Mouse (Mus musculus) CH12.LX (cell line): Measurements from ENCODE around the gene Celf2. TPM values are rescaled to one million over a fixed set of nuclear protein-coding genes. Genes with fewer than 3 reads are reported as not detected.
A peak's percentile ranks its signal among the peaks of the same experiment; 100 is the strongest.

ENCODE experiments used
- DNase-seq: peaks from one replicate; pipeline ENCODE4 v3.0.0-alpha.2; 2013; ENCODE audit errors: extremely low read depth
- H3K27ac ChIP-seq: 2 replicates; pipeline ENCODE4 v1.5.1; 2012; ENCODE audit warnings: low read depth, mild to moderate bottlenecking, control low read depth, moderate library complexity; ENCODE audit not compliant: insufficient read depth
- H3K27me3 ChIP-seq: replicated peaks from 2 replicates; pipeline ENCODE3; 2012; ENCODE audit warnings: inconsistent platforms
- H3K36me3 ChIP-seq, 2 experiments: replicated peaks in 1 of 2; 2 replicates each; pipeline versions ENCODE3 to v1.6.1; 2012; ENCODE audit warnings: inconsistent platforms in 1 of 2, low read length in 1 of 2, mild to moderate bottlenecking in 1 of 2, mixed read lengths in 1 of 2, moderate library complexity in 1 of 2; ENCODE audit not compliant: control insufficient read depth in 1 of 2, insufficient read depth in 1 of 2
- H3K4me1 ChIP-seq, 2 experiments: 2 replicates each; pipeline ENCODE4 v1.6.1; 2012; ENCODE audit warnings: inconsistent platforms in 1 of 2, moderate library complexity in 1 of 2; ENCODE audit not compliant: insufficient read depth in 2 of 2, control insufficient read depth in 1 of 2
- H3K4me2 ChIP-seq: 2 replicates; pipeline ENCODE4 v1.6.1; 2012; ENCODE audit warnings: low read depth, mild to moderate bottlenecking, control low read depth; ENCODE audit not compliant: poor library complexity, insufficient read depth, severe bottlenecking
- H3K4me3 ChIP-seq, 3 experiments: fragments of 150-350 bp in 1 of 3; sonication (generic) in 1 of 3; replicated peaks in 1 of 3; 2 replicates each; pipeline versions ENCODE3 to v1.5.1; 2011 to 2012; ENCODE audit warnings: low read depth in 2 of 3, low read length in 2 of 3, mild to moderate bottlenecking in 2 of 3, moderate library complexity in 2 of 3, control low read depth in 1 of 3, improper control_type of control experiment in 1 of 3, inconsistent platforms in 1 of 3, mixed read lengths in 1 of 3; ENCODE audit not compliant: poor library complexity in 1 of 3
- H3K79me2 ChIP-seq: replicated peaks from 2 replicates; pipeline ENCODE4 v1.6.1; 2012; ENCODE audit warnings: mild to moderate bottlenecking, moderate library complexity; ENCODE audit not compliant: control insufficient read depth, poor library complexity, insufficient read depth, severe bottlenecking; ENCODE audit errors: extremely low read depth
- H3K9ac ChIP-seq: 2 replicates; pipeline ENCODE4 v1.6.1; 2012; ENCODE audit warnings: low read depth, mild to moderate bottlenecking, control low read depth, moderate library complexity; ENCODE audit not compliant: insufficient read depth
- H3K9me3 ChIP-seq: replicated peaks from 2 replicates; pipeline ENCODE3; 2012; ENCODE audit warnings: low read length, inconsistent platforms, mixed read lengths
- BHLHE40 ChIP-seq: IDR thresholded peaks from 2 replicates; pipeline ENCODE4 v1.6.1; 2011; ENCODE audit warnings: mild to moderate bottlenecking, low read depth, low read length, improper control_type of control experiment
- CHD1 ChIP-seq: IDR thresholded peaks from 2 replicates; pipeline ENCODE4 v1.6.1; 2012; ENCODE audit warnings: low read depth, low read length, improper control_type of control experiment, inconsistent platforms
- ELF1 ChIP-seq: IDR thresholded peaks from 2 replicates; pipeline ENCODE4 v1.6.1; 2014; ENCODE audit warnings: low read depth, mild to moderate bottlenecking, inconsistent platforms, low read length, improper control_type of control experiment
- EP300 ChIP-seq: IDR thresholded peaks from 2 replicates; pipeline ENCODE4 v1.6.1; 2011; ENCODE audit warnings: low read length, improper control_type of control experiment
- ETS1 ChIP-seq: conservative IDR thresholded peaks from 2 replicates; pipeline ENCODE4 v1.6.1; 2012; ENCODE audit warnings: low read depth, mild to moderate bottlenecking, inconsistent platforms, low read length, improper control_type of control experiment, moderate library complexity
- GABPA ChIP-seq: IDR thresholded peaks from 2 replicates; pipeline ENCODE4 v1.6.1; 2012; ENCODE audit warnings: low read depth, low read length, improper control_type of control experiment, inconsistent platforms; ENCODE audit not compliant: insufficient replicate concordance
- HCFC1 ChIP-seq: IDR thresholded peaks from 2 replicates; pipeline ENCODE4 v1.6.1; 2012; ENCODE audit warnings: low read depth, mild to moderate bottlenecking, inconsistent platforms, low read length, improper control_type of control experiment
- JUND ChIP-seq: conservative IDR thresholded peaks from 2 replicates; pipeline ENCODE4 v1.6.1; 2011; ENCODE audit warnings: low read depth, low read length, improper control_type of control experiment
- KAT2A ChIP-seq: IDR thresholded peaks from 2 replicates; pipeline ENCODE4 v1.6.1; 2012; ENCODE audit warnings: low read length, improper control_type of control experiment, inconsistent platforms; ENCODE audit not compliant: insufficient replicate concordance
- MAFK ChIP-seq: IDR thresholded peaks from 2 replicates; pipeline ENCODE4 v1.6.1; 2011; ENCODE audit warnings: low read length, improper control_type of control experiment; ENCODE audit not compliant: insufficient replicate concordance
- MAX ChIP-seq: IDR thresholded peaks from 2 replicates; pipeline ENCODE4 v1.6.1; 2011; ENCODE audit warnings: low read length, improper control_type of control experiment
- MEF2A ChIP-seq: IDR thresholded peaks from 2 replicates; pipeline ENCODE4 v1.6.1; 2014; ENCODE audit warnings: low read depth, mild to moderate bottlenecking, inconsistent platforms, low read length, improper control_type of control experiment, borderline replicate concordance
- MYC ChIP-seq: IDR thresholded peaks from 2 replicates; pipeline ENCODE4 v1.6.1; 2011; ENCODE audit warnings: low read depth, mild to moderate bottlenecking, improper control_type of control experiment, low read length
- NELFE ChIP-seq: IDR thresholded peaks from 2 replicates; pipeline ENCODE4 v1.6.1; 2011; ENCODE audit warnings: low read depth, low read length, improper control_type of control experiment
- PAX5 ChIP-seq: IDR thresholded peaks from 2 replicates; pipeline ENCODE4 v1.6.1; 2012; ENCODE audit warnings: low read length, inconsistent platforms, mixed read lengths
- POLR2AphosphoS2 ChIP-seq: IDR thresholded peaks from 2 replicates; pipeline ENCODE4 v1.6.1; 2011; ENCODE audit warnings: low read depth, low read length, improper control_type of control experiment
- RAD21 ChIP-seq: IDR thresholded peaks from 2 replicates; pipeline ENCODE4 v1.6.1; 2011; ENCODE audit warnings: low read depth, mild to moderate bottlenecking, low read length, improper control_type of control experiment, moderate library complexity
- RCOR1 ChIP-seq: conservative IDR thresholded peaks from 2 replicates; pipeline ENCODE4 v1.6.1; 2012; ENCODE audit warnings: low read depth, mild to moderate bottlenecking, inconsistent platforms, low read length, improper control_type of control experiment
- SMC3 ChIP-seq: IDR thresholded peaks from 2 replicates; pipeline ENCODE4 v1.6.1; 2011; ENCODE audit warnings: low read depth, low read length, improper control_type of control experiment
- TBP ChIP-seq: conservative IDR thresholded peaks from 2 replicates; pipeline ENCODE4 v1.6.1; 2011; ENCODE audit warnings: low read depth, low read length, improper control_type of control experiment
- UBTF ChIP-seq: IDR thresholded peaks from 2 replicates; pipeline ENCODE4 v1.6.1; 2012; ENCODE audit warnings: low read depth, mild to moderate bottlenecking, inconsistent platforms, low read length, improper control_type of control experiment, moderate library complexity
- USF1 ChIP-seq: IDR thresholded peaks from 2 replicates; pipeline ENCODE4 v1.6.1; 2014; ENCODE audit warnings: low read depth, mild to moderate bottlenecking, inconsistent platforms, low read length, improper control_type of control experiment
- USF2 ChIP-seq: conservative IDR thresholded peaks from 2 replicates; pipeline ENCODE4 v1.6.1; 2011; ENCODE audit warnings: low read depth, low read length, improper control_type of control experiment
- ZMIZ1 ChIP-seq: IDR thresholded peaks from 2 replicates; pipeline ENCODE4 v1.6.1; 2012; ENCODE audit warnings: low read depth, mild to moderate bottlenecking, inconsistent platforms, low read length, improper control_type of control experiment
- ZNF384 ChIP-seq: IDR thresholded peaks from 2 replicates; pipeline ENCODE4 v1.6.1; 2012; ENCODE audit warnings: low read depth, low read length, improper control_type of control experiment, inconsistent platforms
- dilution Hi-C: fragments of 300-500 bp; cut with MboI; formaldehyde crosslinking; loops from 2 replicates; pipeline ENCODE4 v1.14.3; 2020; ENCODE audit warnings: low sequenced_read_pairs; ENCODE audit not compliant: extremely low pct_unique_long_range_greater_than_20kb, extremely low pct_ligation_motif_present
- in situ Hi-C: fragments of 300-500 bp; cut with MboI; formaldehyde crosslinking; loops from 3 replicates; pipeline ENCODE4 v1.14.3; 2019; ENCODE audit warnings: low sequenced_read_pairs, low pct_ligation_motif_present, low pct_unique_long_range_greater_than_20kb, mixed read lengths
- polyA plus RNA-seq: library from polyadenylated mRNA; unstranded; fragments of >175 nt; gene quantifications from 2 replicates; pipeline ENCODE4 v1.2.1, GENCODE M21; 2012; ENCODE audit warnings: low read depth; ENCODE audit not compliant: insufficient read length
- total RNA-seq, 2 experiments: library from RNA; depleted of rRNA; stranded (reverse); fragments of 300-350 nt in 1 of 2; fragments of >200 nt in 1 of 2; gene quantifications; 2 replicates each; pipeline ENCODE4 v1.2.3; 2012 to 2014

Celf2 gene
- total and polyA plus RNA-seq, 3 experiments: 51.0 to 143 (median 103) TPM

- H3K36me3 ChIP-seq: peaks cover 34 to 74% of the 10 kb centered on the region in 2 experiments
Observed at GRCm38 (mm10) chr2:6594160-6594559, 915.2 kb downstream of the Celf2 start.

DNA sequence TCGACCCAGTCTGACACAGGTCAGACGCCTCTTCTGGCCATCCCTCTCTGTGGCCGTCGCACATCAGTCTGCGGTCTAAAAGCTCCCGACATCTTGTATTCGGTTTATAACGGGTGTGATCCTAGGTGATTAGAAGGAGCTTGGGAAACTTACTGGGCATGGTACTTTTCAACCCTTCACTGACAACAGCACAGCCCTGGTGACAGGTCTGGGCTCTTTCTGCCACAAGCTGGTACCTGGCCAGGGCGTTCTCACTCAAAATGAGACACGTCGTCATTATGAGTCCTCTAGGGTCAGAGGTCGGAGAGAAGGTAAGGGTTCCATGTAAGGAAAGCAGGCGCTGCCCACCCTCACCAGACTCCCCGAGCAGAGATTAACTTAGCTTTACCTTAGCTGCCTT, 915.6 kb downstream of the Celf2 start:
- Histone ChIP-seq H3K4me3 (no peak overlapping the region), H3K36me3 (peaks cover 34 to 75% of the 10 kb centered on the region in 2 experiments), H3K27me3 (no peaks in the 10 kb centered on the region), H3K27ac (peak overlapping the region; percentile 48; the same call in 1 of the 2 replicates), H3K4me2 (no peak overlapping the region), H3K9me3 (no peaks in the 10 kb centered on the region), H3K9ac (no peak overlapping the region), H3K4me1 (peaks cover 11 to 75% of the 10 kb centered on the region in 2 experiments), H3K79me2 (no peaks in the 10 kb centered on the region)
- dilution Hi-C loops: no loop called here
- TF ChIP-seq ZMIZ1: no peak
- TF ChIP-seq USF1: no peak
- TF ChIP-seq SMC3: no peak
- TF ChIP-seq GABPA: no peak
- no peak for TF ChIP-seq MAFK
- TF ChIP-seq JUND: no peak
- no peak for TF ChIP-seq ELF1
- no peak for TF ChIP-seq PAX5
- TF ChIP-seq TBP: no peak
- no peak for TF ChIP-seq BHLHE40
- no peak for TF ChIP-seq ETS1
- no peak for TF ChIP-seq USF2
- in situ Hi-C loops: no loop called here
- no peak for DNase-seq

More at GRCm38 (mm10) chr2:6594160-6594559, 915.2 kb downstream of the Celf2 start:
- H3K4me2 ChIP-seq: no peak overlapping the region
- no peak overlapping the region for H3K4me3 ChIP-seq
- dilution Hi-C loops: no loop called here
- TF ChIP-seq MAFK (no peak), TBP (no peak), ETS1 (no peak), ELF1 (no peak), POLR2AphosphoS2 (no peak), ZNF384 (no peak), ZMIZ1 (no peak), PAX5 (no peak), EP300 (no peak), HCFC1 (no peak), KAT2A (no peak), MYC (no peak), MAX (no peak), RAD21 (no peak), UBTF (no peak), RCOR1 (no peak), CHD1 (no peak), MEF2A (no peak), NELFE (no peak)
- H3K27ac ChIP-seq: peak overlapping the region; percentile 24; the same call in 1 of the 2 replicates
- H3K27me3 ChIP-seq: no peaks in the 10 kb centered on the region
- in situ Hi-C loops: no loop called here
- no peak overlapping the region for H3K9ac ChIP-seq
- H3K9me3 ChIP-seq: no peaks in the 10 kb centered on the region
- no peaks in the 10 kb centered on the region for H3K79me2 ChIP-seq
- H3K4me1 ChIP-seq: peaks cover 13 to 75% of the 10 kb centered on the region in 2 experiments
- no peak for DNase-seq
